Comparison of ENCODE assay signal across 8 mouse cellular contexts in the genomic region with DNA sequence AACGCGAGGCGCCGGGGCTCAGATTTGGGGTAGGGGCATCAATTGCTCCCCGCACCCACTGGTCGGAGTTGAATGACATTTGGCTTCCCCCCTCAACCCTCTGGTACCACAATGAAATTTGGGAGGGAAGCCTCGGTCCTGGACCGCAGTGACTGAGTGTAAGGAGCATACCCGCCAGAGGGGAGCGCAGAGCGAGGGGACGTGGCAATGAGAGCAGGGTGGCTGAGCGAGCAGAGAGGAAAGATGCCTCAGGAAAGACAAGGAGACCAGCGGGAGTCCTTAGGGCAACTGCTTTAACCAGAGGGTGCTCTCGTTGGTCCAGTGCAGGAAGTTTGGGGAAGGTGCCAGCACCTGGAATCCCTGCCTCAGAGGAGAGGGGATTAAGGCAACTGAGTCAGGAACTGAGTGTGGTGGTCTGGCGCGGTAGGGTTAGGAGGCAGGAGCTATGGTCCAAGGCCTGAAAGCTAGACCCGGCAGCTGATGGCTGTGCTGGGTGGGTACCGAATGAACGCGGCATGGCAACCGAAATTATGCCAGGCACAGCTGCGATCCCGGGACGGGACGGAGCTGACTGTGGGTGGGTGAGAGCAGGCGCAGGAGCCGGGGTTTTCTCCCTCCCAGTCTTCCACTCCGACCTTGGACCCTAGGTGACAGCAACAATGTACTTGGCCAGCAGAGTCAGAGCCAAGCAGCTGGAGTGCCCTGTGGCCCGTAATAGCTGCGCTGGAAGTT. TPM values are rescaled to one million over a fixed set of nuclear protein-coding genes. Genes with fewer than 3 reads are reported as not detected.
DNase-seq lines count a peak whose midpoint lies in the region; ATAC-seq and TF ChIP-seq lines count a peak whose summit lies in the region.

No protein-coding gene starts in this region.

- H3K9ac ChIP-seq in forebrain, embryonic 15.5 days (replicated peaks), result peak overlapping the region; percentile 38
- H3K9ac ChIP-seq in intestine, embryonic 16.5 days (ENCODE audit: low read depth, low read length), result peak overlapping the region; percentile 73

- H3K27ac ChIP-seq in forebrain, embryonic 15.5 days (replicated peaks), result no peak overlapping the region
- peak overlapping the region; percentile 27; the same call in 1 of the 2 replicates for H3K27ac ChIP-seq in intestine, embryonic 16.5 days (ENCODE audit: low read length)

- H3K4me2 ChIP-seq in forebrain, embryonic 15.5 days (replicated peaks), result peak overlapping the region; percentile 51
- peak overlapping the region; percentile 73 for H3K4me2 ChIP-seq in intestine, embryonic 16.5 days (ENCODE audit: low read depth, low read length)

- H3K27me3 ChIP-seq in forebrain, embryonic 15.5 days, result peaks cover 52% of the 10 kb centered on the region
- no peaks in the 10 kb centered on the region; the same call in 1 of the 2 replicates for H3K27me3 ChIP-seq in intestine, embryonic 16.5 days (replicated peaks; ENCODE audit: control insufficient read depth, insufficient read depth, low read length)

- DNase-seq in layer of hippocampus, postnatal 36 days, result peak; percentile 29 to 37
- no peak for DNase-seq in layer of hippocampus, adult 9-10 months (ENCODE audit: low spot score)
- peak; percentile 36 for DNase-seq in brain, embryonic 14.5 days (ENCODE audit: low read depth)
- DNase-seq in testis, postnatal 10 days (ENCODE audit: low spot score), result peak; percentile 64
- DNase-seq in ovary, adult 18-20 months (ENCODE audit: low spot score), result no peak

- peaks cover 28% of the 10 kb centered on the region for H3K4me1 ChIP-seq in forebrain, embryonic 15.5 days
- peaks cover 43% of the 10 kb centered on the region for H3K4me1 ChIP-seq in intestine, embryonic 16.5 days (ENCODE audit: control insufficient read depth, insufficient read depth, low read length)

- peaks cover 50% of the 10 kb centered on the region for H3K36me3 ChIP-seq in forebrain, embryonic 15.5 days
- H3K36me3 ChIP-seq in intestine, embryonic 16.5 days (ENCODE audit: control insufficient read depth, insufficient read depth, low read length), result peaks cover 16% of the 10 kb centered on the region

- no peak for TF ChIP-seq CTCF in brain, embryonic 14.5 days (IDR thresholded peaks at IDR 0.05; ENCODE audit: borderline replicate concordance, extremely low read depth, insufficient read depth, insufficient read length)

- no peaks in the 10 kb centered on the region for H3K9me3 ChIP-seq in forebrain, embryonic 15.5 days
- H3K9me3 ChIP-seq in intestine, embryonic 16.5 days (ENCODE audit: control insufficient read depth, low read length), result no peaks in the 10 kb centered on the region

- no peak for TF ChIP-seq POLR2A in brain, embryonic 14.5 days (IDR thresholded peaks at IDR 0.05; ENCODE audit: borderline replicate concordance, extremely low read depth, insufficient read depth, insufficient read length, poor library complexity, severe bottlenecking)

- H3K4me3 ChIP-seq in forebrain, embryonic 15.5 days, result peak overlapping the region; percentile 31
- H3K4me3 ChIP-seq in intestine, embryonic 16.5 days (ENCODE audit: low read length), result peak overlapping the region; percentile 49

- WGBS in forebrain, embryonic 15.5 days, result 2% methylated on average over 31 of the region's 31 CpGs
- 5% methylated on average over 31 of the region's 31 CpGs for WGBS in intestine, embryonic 16.5 days

- ATAC-seq in forebrain, embryonic 15.5 days (replicated peaks), result 0 out of 2 replicates have a peak, but pooled peaks have one; percentile 29
- no peak for ATAC-seq in intestine, embryonic 16.5 days
- peak; percentile 17; the same call in 1 of the 2 replicates for ATAC-seq in megakaryocyte, adult 5-6 weeks (ENCODE audit: poor library complexity, severe bottlenecking)

RNA-seq across cellular contexts. Expression of gene Mmp23, which starts 0.4 kb away (rescaled TPM):
- 1 to 10 TPM; 3.9 to 6.4 TPM for total RNA-seq in layer of hippocampus, postnatal 36 days (2021)
- 9.8 and 11.0 TPM in 2 replicates for polyA plus RNA-seq in brain, embryonic 14.5 days (2012; rRNA removed)
- polyA plus RNA-seq in forebrain, embryonic 15.5 days (2015; fragmentation: Nextera tagmentation; extraction: Ambion mirVana), result 2.3 and 2.6 TPM in 2 replicates
- polyA plus RNA-seq in intestine, embryonic 16.5 days (2015; fragmentation: Nextera tagmentation; extraction: Ambion mirVana), result 39.6 and 41.3 TPM in 2 replicates
- total RNA-seq in megakaryocyte, adult 5-6 weeks (2015), result 0.18 and 0.20 TPM in 2 replicates
- total RNA-seq in megakaryocyte, adult 5-6 weeks (2017), result 0.22 and 0.94 TPM in 2 replicates

RNA-seq across cellular contexts. Expression of gene Gm10563, which starts 8.4 kb away (rescaled TPM):
- not detected for total RNA-seq in layer of hippocampus, postnatal 36 days (2021)
- polyA plus RNA-seq in brain, embryonic 14.5 days (2012; rRNA removed), result not detected in 2 replicates
- polyA plus RNA-seq in forebrain, embryonic 15.5 days (2015; fragmentation: Nextera tagmentation; extraction: Ambion mirVana), result not detected in 2 replicates
- polyA plus RNA-seq in intestine, embryonic 16.5 days (2015; fragmentation: Nextera tagmentation; extraction: Ambion mirVana), result not detected in 2 replicates
- not detected in 2 replicates for total RNA-seq in megakaryocyte, adult 5-6 weeks (2015)
- total RNA-seq in megakaryocyte, adult 5-6 weeks (2017), result not detected in 2 replicates

RNA-seq across cellular contexts. Expression of gene Mib2, which starts 15.4 kb away (rescaled TPM):
- 100 to 1,000 TPM in 1 of 2 experiments, 10 to 100 TPM in 1; 96.8 to 109 TPM for total RNA-seq in layer of hippocampus, postnatal 36 days (2021)
- 94.1 and 114 TPM in 2 replicates for polyA plus RNA-seq in brain, embryonic 14.5 days (2012; rRNA removed)
- 51.6 and 52.1 TPM in 2 replicates for polyA plus RNA-seq in forebrain, embryonic 15.5 days (2015; fragmentation: Nextera tagmentation; extraction: Ambion mirVana)
- polyA plus RNA-seq in intestine, embryonic 16.5 days (2015; fragmentation: Nextera tagmentation; extraction: Ambion mirVana), result 18.6 and 18.7 TPM in 2 replicates
- total RNA-seq in megakaryocyte, adult 5-6 weeks (2015), result 5.9 and 6.4 TPM in 2 replicates
- total RNA-seq in megakaryocyte, adult 5-6 weeks (2017), result 23.5 and 29.0 TPM in 2 replicates

RNA-seq across cellular contexts. Expression of gene Cdk11b, which starts 29.0 kb away (rescaled TPM):
- 10 to 100 TPM; 43.6 to 46.8 TPM for total RNA-seq in layer of hippocampus, postnatal 36 days (2021)
- 32.8 and 52.2 TPM in 2 replicates for polyA plus RNA-seq in brain, embryonic 14.5 days (2012; rRNA removed)
- 60.8 and 63.5 TPM in 2 replicates for polyA plus RNA-seq in forebrain, embryonic 15.5 days (2015; fragmentation: Nextera tagmentation; extraction: Ambion mirVana)
- 48.4 and 49.8 TPM in 2 replicates for polyA plus RNA-seq in intestine, embryonic 16.5 days (2015; fragmentation: Nextera tagmentation; extraction: Ambion mirVana)
- 43.2 and 57.8 TPM in 2 replicates for total RNA-seq in megakaryocyte, adult 5-6 weeks (2015)
- 48.1 and 81.5 TPM in 2 replicates for total RNA-seq in megakaryocyte, adult 5-6 weeks (2017)

RNA-seq across cellular contexts. Expression of gene Fndc10, which starts 40.5 kb away (rescaled TPM):
- 10 to 100 TPM; 21.8 to 23.0 TPM for total RNA-seq in layer of hippocampus, postnatal 36 days (2021)
- 27.0 and 30.3 TPM in 2 replicates for polyA plus RNA-seq in brain, embryonic 14.5 days (2012; rRNA removed)
- polyA plus RNA-seq in forebrain, embryonic 15.5 days (2015; fragmentation: Nextera tagmentation; extraction: Ambion mirVana), result 8.2 and 10.9 TPM in 2 replicates
- 1.9 and 2.0 TPM in 2 replicates for polyA plus RNA-seq in intestine, embryonic 16.5 days (2015; fragmentation: Nextera tagmentation; extraction: Ambion mirVana)
- total RNA-seq in megakaryocyte, adult 5-6 weeks (2015), result 0.55 and 0.71 TPM in 2 replicates
- total RNA-seq in megakaryocyte, adult 5-6 weeks (2017), result 0.26 and 0.45 TPM in 2 replicates

Comparison
In these comparisons a context has a peak if more than half of its experiments do, and no peak if none do; other contexts are left out.
1. DNase-seq: peak in layer of hippocampus, postnatal 36 days (2 of 2), brain, embryonic 14.5 days (single experiment) and testis, postnatal 10 days (single experiment); none in layer of hippocampus, adult 9-10 months (single experiment) and ovary, adult 18-20 months (single experiment).